Comparison of ENCODE assay signal across 10 mouse cellular contexts in the genomic region with DNA sequence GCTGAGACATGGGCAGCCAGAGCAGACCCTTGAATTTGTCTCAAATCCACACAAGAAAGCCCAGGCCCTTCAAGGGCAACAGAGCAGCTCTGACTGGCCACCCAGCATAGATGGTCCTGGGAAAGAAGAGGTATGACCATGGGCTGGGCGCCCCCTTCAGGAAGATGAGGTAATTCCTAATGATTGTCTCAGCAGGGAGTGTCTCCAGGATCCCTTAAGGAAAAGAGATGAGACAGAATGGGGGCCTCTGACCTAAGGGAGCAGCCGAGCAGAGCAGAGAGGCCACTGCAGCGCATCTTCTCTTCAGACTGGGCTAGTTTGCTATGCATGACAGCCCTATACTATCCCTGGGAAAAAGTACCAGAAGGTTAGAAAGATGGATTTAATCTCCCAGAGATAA. TPM values are rescaled to one million over a fixed set of nuclear protein-coding genes. Genes with fewer than 3 reads are reported as not detected.
A peak's percentile ranks its signal among the peaks of the same experiment; 100 is the strongest.
DNase-seq lines count a peak whose midpoint lies in the region; ATAC-seq lines count a peak whose summit lies in the region.
"Had no signal": no experiment of that assay in that cellular context is flagged by ENCODE, and none has a peak within 500 bp of the region (broad histone marks: within the 10 kb centered on the region; RNA-seq: fewer than 3 reads in every experiment).

No protein-coding gene starts in this region.

- ATAC-seq in midbrain, embryonic 14.5 days (ENCODE audit: low FRiP score, low TSS enrichment): no peak
- no peak for ATAC-seq in midbrain, embryonic 16.5 days
- ATAC-seq in kidney, embryonic 16.5 days (ENCODE audit: low FRiP score, low TSS enrichment): peak; percentile 59; the same call in 1 of the 2 replicates

- no peak overlapping the region for H3K9ac ChIP-seq in midbrain, embryonic 14.5 days (replicated peaks; ENCODE audit: low read length)
- H3K9ac ChIP-seq in midbrain, embryonic 16.5 days (ENCODE audit: low read depth, low read length): no peak overlapping the region
- H3K9ac ChIP-seq in kidney, embryonic 16.5 days (replicated peaks; ENCODE audit: low read length): no peak overlapping the region

- H3K9me3 ChIP-seq in midbrain, embryonic 14.5 days (ENCODE audit: control insufficient read depth, low read length): no peaks in the 10 kb centered on the region
- H3K9me3 ChIP-seq in midbrain, embryonic 16.5 days (replicated peaks; ENCODE audit: control insufficient read depth, low read length, poor library complexity, severe bottlenecking): no peaks in the 10 kb centered on the region
- H3K9me3 ChIP-seq in kidney, embryonic 16.5 days (ENCODE audit: low read length): no peaks in the 10 kb centered on the region

- H3K4me1 ChIP-seq in midbrain, embryonic 14.5 days (ENCODE audit: control insufficient read depth, insufficient read depth, low read length): no peaks in the 10 kb centered on the region
- H3K4me1 ChIP-seq in midbrain, embryonic 16.5 days (ENCODE audit: control insufficient read depth, insufficient read depth, low read length): no peaks in the 10 kb centered on the region
- H3K4me1 ChIP-seq in kidney, embryonic 16.5 days (ENCODE audit: insufficient read depth, low read length): no peaks in the 10 kb centered on the region

- H3K27me3 ChIP-seq in midbrain, embryonic 14.5 days (ENCODE audit: control insufficient read depth, insufficient read depth, low read length): peaks cover 5% of the 10 kb centered on the region; the same call in 1 of the 2 replicates
- peaks cover 6% of the 10 kb centered on the region; the same call in 1 of the 2 replicates for H3K27me3 ChIP-seq in midbrain, embryonic 16.5 days (ENCODE audit: control insufficient read depth, insufficient read depth, low read depth, low read length)
- peaks cover 13% of the 10 kb centered on the region for H3K27me3 ChIP-seq in kidney, embryonic 16.5 days (ENCODE audit: insufficient read depth, low read length)

- no peak overlapping the region for H3K4me2 ChIP-seq in midbrain, embryonic 14.5 days (ENCODE audit: low read length)
- no peak overlapping the region for H3K4me2 ChIP-seq in midbrain, embryonic 16.5 days (ENCODE audit: low read length)
- no peak overlapping the region for H3K4me2 ChIP-seq in kidney, embryonic 16.5 days (replicated peaks; ENCODE audit: low read depth, low read length)

- peak; percentile 18 to 20 for DNase-seq in cerebellum, adult 18-20 months
- no peak for DNase-seq in cerebellum, adult 11 months
- peak; percentile 42 for DNase-seq in midbrain, embryonic 14.5 days
- peak; percentile 67 for DNase-seq in gastrocnemius, adult 18-20 months (ENCODE audit: low spot score)
- peak; percentile 43 to 63 for DNase-seq in lung, postnatal 4 days
- DNase-seq in thymus, postnatal 0 days (ENCODE audit: low spot score): no peak

- 22% methylated on average over 3 of the region's 3 CpGs for WGBS in midbrain, embryonic 14.5 days
- 25% methylated on average over 3 of the region's 3 CpGs for WGBS in midbrain, embryonic 16.5 days
- 18% methylated on average over 3 of the region's 3 CpGs for WGBS in kidney, embryonic 16.5 days

- H3K4me3 ChIP-seq in midbrain, embryonic 14.5 days (replicated peaks; ENCODE audit: low read depth, low read length): no peak overlapping the region
- no peak overlapping the region for H3K4me3 ChIP-seq in midbrain, embryonic 16.5 days (ENCODE audit: low read depth, low read length)
- H3K4me3 ChIP-seq in kidney, embryonic 16.5 days (ENCODE audit: low read length): no peak overlapping the region

- no peaks in the 10 kb centered on the region for H3K36me3 ChIP-seq in midbrain, embryonic 14.5 days (ENCODE audit: control insufficient read depth, insufficient read depth, low read length)
- no peaks in the 10 kb centered on the region for H3K36me3 ChIP-seq in midbrain, embryonic 16.5 days (ENCODE audit: control insufficient read depth, insufficient read depth, low read length)
- no peaks in the 10 kb centered on the region for H3K36me3 ChIP-seq in kidney, embryonic 16.5 days (ENCODE audit: insufficient read depth, low read length)

- H3K27ac ChIP-seq in midbrain, embryonic 14.5 days (replicated peaks; ENCODE audit: low read depth, low read length): no peak overlapping the region
- H3K27ac ChIP-seq in midbrain, embryonic 16.5 days (ENCODE audit: low read length): no peak overlapping the region
- H3K27ac ChIP-seq in kidney, embryonic 16.5 days (ENCODE audit: low read length): no peak overlapping the region

RNA-seq across cellular contexts. Expression of gene Gdf10, which starts 9.7 kb away (rescaled TPM):
- 4.9 and 5.5 TPM in 2 replicates for polyA plus RNA-seq in midbrain, embryonic 14.5 days (2014; fragmentation: Nextera tagmentation; extraction: Ambion mirVana)
- polyA plus RNA-seq in midbrain, embryonic 16.5 days (2015; fragmentation: Nextera tagmentation; extraction: Ambion mirVana): 3.2 and 4.4 TPM in 2 replicates
- 1 to 10 TPM; 1.2 TPM for total RNA-seq in gastrocnemius, adult 18-20 months (2021)
- polyA plus RNA-seq in kidney, embryonic 16.5 days (2015; fragmentation: Nextera tagmentation; extraction: Ambion mirVana): 2.9 and 4.0 TPM in 2 replicates
- polyA plus RNA-seq in thymus, postnatal 0 days (2015; fragmentation: Nextera tagmentation; extraction: Ambion mirVana): 1.9 and 2.5 TPM in 2 replicates
- total RNA-seq: common myeloid progenitor, adult 5-6 weeks had no signal

RNA-seq across cellular contexts. Expression of gene Gdf2, which starts 27.1 kb away (rescaled TPM):
- polyA plus RNA-seq in midbrain, embryonic 14.5 days (2014; fragmentation: Nextera tagmentation; extraction: Ambion mirVana): not detected in 2 replicates
- polyA plus RNA-seq in midbrain, embryonic 16.5 days (2015; fragmentation: Nextera tagmentation; extraction: Ambion mirVana): 0.06 TPM in 1 of 2 replicates, not detected in the other
- not detected for total RNA-seq in gastrocnemius, adult 18-20 months (2021)
- polyA plus RNA-seq in kidney, embryonic 16.5 days (2015; fragmentation: Nextera tagmentation; extraction: Ambion mirVana): 0.08 TPM in 1 of 2 replicates, not detected in the other
- polyA plus RNA-seq in thymus, postnatal 0 days (2015; fragmentation: Nextera tagmentation; extraction: Ambion mirVana): not detected in 2 replicates
- total RNA-seq: common myeloid progenitor, adult 5-6 weeks; layer of hippocampus, adult 8-10 months had no signal

RNA-seq across cellular contexts. Expression of gene Rbp3, which starts 40.1 kb away (rescaled TPM):
- polyA plus RNA-seq in midbrain, embryonic 14.5 days (2014; fragmentation: Nextera tagmentation; extraction: Ambion mirVana): not detected in 2 replicates
- polyA plus RNA-seq in midbrain, embryonic 16.5 days (2015; fragmentation: Nextera tagmentation; extraction: Ambion mirVana): 0.07 and 0.14 TPM in 2 replicates
- not detected for total RNA-seq in gastrocnemius, adult 18-20 months (2021)
- polyA plus RNA-seq in kidney, embryonic 16.5 days (2015; fragmentation: Nextera tagmentation; extraction: Ambion mirVana): not detected in 2 replicates
- not detected in 2 replicates for polyA plus RNA-seq in thymus, postnatal 0 days (2015; fragmentation: Nextera tagmentation; extraction: Ambion mirVana)
- total RNA-seq: common myeloid progenitor, adult 5-6 weeks had no signal

Comparison
In these comparisons a context has a peak if more than half of its experiments do, and no peak if none do; other contexts are left out.
1. DNase-seq: peak in cerebellum, adult 18-20 months (2 of 2), midbrain, embryonic 14.5 days (single experiment), gastrocnemius, adult 18-20 months (single experiment) and lung, postnatal 4 days (2 of 2); none in cerebellum, adult 11 months (single experiment) and thymus, postnatal 0 days (single experiment).